Mouse (Mus musculus) cerebellum, adult 11-12 months (tissue): ENCODE results near the gene Mrps17.
A peak's percentile ranks its signal among the peaks of the same experiment; 100 is the strongest.
"Not testable (repeated sequence)": the region's sequence is repeated elsewhere in the genome, so short reads cannot be mapped to it uniquely, and the experiment has no call there.

Source experiments
- DNase-seq: peaks from one replicate; pipeline ENCODE4 v3.0.0; 2022

Gene Mrps17

GRCm38 (mm10) chr5:129715326-129715861 is at the start of gene Mrps17:
Gene Mrps17, plus strand, starts transcription at chr5:129715497.
- DNase-seq = peak; percentile 91

- no peak for DNase-seq
Measured at GRCm38 (mm10) chr5:129666271-129666909, 48.9 kb upstream of the Mrps17 start.

GRCm38 (mm10) chr5:129667851-129668250 is 47.4 kb upstream of the Mrps17 start:
- no peak for DNase-seq

GRCm38 (mm10) chr5:129669453-129670035 is 45.8 kb upstream of the Mrps17 start:
- DNase-seq = no peak

DNA sequence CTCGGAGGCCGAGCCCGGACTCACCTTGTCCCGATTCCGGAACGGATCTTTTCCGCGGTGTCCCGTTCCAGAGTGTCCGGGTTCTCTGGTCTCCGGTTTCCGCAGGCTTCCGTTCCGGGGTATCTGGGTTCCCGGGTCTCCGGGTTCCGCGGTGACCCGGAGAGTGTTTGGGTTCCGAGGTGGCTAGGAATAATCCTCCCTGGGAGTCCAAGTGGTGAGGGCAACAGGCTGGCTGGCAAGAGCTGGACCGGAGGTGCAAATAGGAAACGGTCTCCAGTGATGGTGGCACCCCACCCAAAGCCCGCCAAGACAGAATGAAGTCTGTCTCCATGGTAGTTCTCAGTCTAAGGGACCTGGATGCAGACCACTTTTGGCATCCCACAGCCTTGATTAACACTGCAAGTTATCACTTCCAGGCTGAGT is 45.2 kb upstream of the Mrps17 start, which contains the start of gene Zfp11:
TSS of gene Zfp11 (minus strand) at position 64 of the 423 bp plus-strand sequence.
- DNase-seq = peak; percentile 83

DNA sequence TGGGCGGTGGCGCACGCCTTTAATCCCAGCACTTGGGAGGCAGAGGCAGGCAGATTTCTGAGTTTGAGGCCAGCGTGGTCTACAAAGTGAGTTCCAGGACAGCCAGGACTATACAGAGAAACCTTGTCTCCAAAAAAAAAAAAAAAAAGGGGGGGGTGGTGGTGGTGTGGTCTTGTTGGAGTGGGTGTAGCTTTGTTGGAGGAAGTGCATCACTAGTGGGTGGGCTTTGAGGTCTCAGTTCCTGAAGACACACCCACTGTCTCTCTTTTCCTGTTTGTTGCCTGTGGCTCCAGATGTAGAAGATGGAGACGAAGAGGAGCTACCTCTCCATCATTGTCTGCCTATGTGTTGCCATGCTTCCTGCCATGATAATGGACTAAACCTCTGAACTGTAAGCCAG is 30.2 kb upstream of the Mrps17 start:
- DNase-seq = not testable (repeated sequence)

- no peak for DNase-seq
Measured at GRCm38 (mm10) chr5:129687621-129688020, 27.7 kb upstream of the Mrps17 start.

DNA sequence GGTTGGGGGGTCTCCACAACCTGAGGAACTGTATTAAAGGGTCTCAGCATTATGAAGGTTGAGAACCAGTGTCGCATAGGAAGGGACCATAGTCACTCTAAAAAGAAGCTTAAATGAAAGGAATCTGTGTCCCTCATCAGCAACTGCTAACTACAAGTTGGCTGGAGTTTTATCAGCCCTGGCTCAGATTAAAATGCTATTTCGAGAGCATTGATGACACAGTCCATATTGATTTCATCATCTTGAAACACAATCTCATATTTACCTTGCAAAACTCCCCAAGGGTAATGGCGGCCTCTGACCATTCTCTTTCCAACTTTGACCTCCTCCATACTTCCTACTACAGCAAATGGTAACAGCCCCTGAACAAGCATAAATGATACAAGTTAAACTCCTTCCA is 24.8 kb upstream of the Mrps17 start:
- no peak for DNase-seq

- no peak for DNase-seq
Measured at GRCm38 (mm10) chr5:129700506-129700905, 14.8 kb upstream of the Mrps17 start.

GRCm38 (mm10) chr5:129701706-129702105 is 13.6 kb upstream of the Mrps17 start:
- DNase-seq = no peak

DNA sequence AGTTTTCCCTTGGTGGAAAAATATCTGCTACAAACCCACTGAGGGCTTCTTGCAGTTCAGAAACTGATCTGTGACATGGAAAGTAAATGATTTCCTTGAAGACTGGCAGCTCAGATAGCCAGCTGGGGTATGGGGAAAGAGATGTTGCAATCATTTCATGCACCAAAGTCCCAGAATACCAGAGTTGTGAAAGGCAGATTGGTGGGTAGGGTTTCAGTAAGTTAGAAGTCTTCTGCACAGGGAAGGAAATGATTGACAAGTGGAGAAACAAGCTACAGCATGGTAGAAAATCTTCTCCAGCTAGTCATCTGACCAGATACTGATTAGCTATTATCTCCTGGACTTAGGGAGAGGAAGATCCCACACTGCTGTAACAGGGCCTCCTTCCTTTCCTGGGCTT is 11.9 kb upstream of the Mrps17 start:
- no peak for DNase-seq

- DNase-seq = no peak
Measured at GRCm38 (mm10) chr5:129708412-129708811, 6.9 kb upstream of the Mrps17 start, which contains the start of gene Sept14. Gene Sept14, minus strand, starts transcription at chr5:129708512.

GRCm38 (mm10) chr5:129717016-129717415 is 1.7 kb downstream of the Mrps17 start:
- DNase-seq = no peak

- DNase-seq = no peak
Measured at GRCm38 (mm10) chr5:129720176-129720575, 4.9 kb downstream of the Mrps17 start.

DNA sequence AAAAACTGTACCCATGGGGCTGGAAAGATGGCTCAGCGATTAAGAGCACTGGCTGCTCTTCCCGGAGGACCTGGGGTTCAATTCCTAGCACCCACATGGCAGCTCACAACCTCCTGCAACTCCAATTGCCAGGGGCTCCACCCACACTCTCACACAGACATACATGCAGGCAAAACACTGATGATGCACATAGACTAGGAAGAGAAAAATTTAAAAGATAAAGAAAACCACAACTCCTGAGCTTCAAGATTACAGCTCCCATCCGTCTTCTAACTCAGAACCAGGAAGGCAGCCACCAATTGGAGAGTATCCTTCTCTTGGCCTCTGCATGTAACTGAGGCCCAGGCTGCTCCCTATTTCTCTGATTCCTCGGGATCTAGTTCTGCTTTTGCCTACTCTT is 9.0 kb downstream of the Mrps17 start:
- DNase-seq = no peak

GRCm38 (mm10) chr5:129724834-129725773 is 9.8 kb downstream of the Mrps17 start, which contains the start of gene Nipsnap2:
Gene Nipsnap2, plus strand, starts transcription at chr5:129725063.
- DNase-seq = peak; percentile 90

- DNase-seq = no peak
Measured at GRCm38 (mm10) chr5:129725774-129726392, 10.6 kb downstream of the Mrps17 start.

GRCm38 (mm10) chr5:129726784-129727183 is 11.5 kb downstream of the Mrps17 start:
- no peak for DNase-seq

DNA sequence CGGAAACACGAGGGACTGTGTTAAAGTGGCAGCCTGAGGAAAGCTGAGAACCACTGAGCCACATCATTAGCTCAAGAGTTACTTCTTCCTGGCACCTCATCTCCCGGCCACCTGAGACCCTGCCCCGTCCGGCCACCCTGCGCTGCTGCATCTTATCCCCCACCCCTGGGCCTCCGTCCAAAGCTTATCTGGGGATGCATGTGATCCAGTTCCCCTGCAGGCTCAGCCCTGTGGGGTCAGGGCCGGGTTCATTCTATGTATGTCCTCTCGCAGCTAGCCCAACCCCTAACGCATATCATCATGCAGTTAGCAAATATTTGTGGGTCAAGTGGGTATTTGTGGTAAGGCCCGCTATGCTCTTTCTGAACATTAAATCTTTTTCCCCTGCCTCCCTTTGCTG is 14.0 kb downstream of the Mrps17 start:
- no peak for DNase-seq

- DNase-seq = peak; percentile 91
Measured at GRCm38 (mm10) chr5:129730344-129730743, 15.0 kb downstream of the Mrps17 start.

GRCm38 (mm10) chr5:129731021-129731420 is 15.7 kb downstream of the Mrps17 start:
- DNase-seq = no peak

DNA sequence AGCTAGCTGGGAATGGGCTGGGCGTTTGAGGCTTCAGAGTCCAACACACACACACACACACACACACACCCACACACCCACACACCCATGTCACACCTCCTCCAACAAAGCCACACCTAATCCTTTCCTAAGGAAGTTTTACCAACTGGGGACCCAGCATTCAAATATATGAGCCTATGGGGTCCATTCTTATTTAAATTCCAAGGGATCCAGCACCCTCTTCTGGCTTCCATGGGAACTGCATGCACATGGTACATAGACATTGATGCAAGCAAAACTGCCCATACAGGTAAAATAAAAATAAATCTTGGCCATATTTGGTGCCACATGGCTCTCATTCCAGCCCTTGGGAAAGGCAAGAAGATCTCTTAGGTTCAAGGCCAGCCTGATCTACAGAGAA is 25.7 kb downstream of the Mrps17 start:
- no peak for DNase-seq
